Mouse (Mus musculus): ENCODE measurements around the gene Ube2c. TPM values are rescaled to one million over a fixed set of nuclear protein-coding genes. Genes with fewer than 3 reads are reported as not detected.
A peak's percentile ranks its signal among the peaks of the same experiment; 100 is the strongest.

The Ube2c gene
- polyA plus RNA-seq, 2 experiments: 465 to 533 TPM

DNA sequence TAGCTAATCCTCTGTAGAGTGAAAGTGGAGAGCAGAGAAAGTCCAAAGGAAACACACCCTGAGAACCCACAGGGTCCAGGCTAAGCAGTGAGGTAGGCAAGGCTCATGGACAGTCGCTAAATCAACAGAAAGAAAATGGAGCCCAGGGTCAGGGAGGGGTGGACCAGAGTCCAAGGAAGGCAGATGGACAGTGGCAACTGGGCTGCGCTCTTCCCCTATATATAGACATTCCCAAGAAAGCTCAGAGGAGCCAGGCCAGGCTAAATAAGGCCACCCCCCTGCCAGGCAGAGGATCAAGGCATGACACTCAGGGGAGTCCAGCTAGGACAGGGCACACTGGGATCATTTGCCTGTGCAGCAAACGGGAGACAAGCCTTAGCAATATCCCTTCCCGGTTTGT is 12.2 kb downstream of the Ube2c start:
- no peaks in the 10 kb centered on the region for H3K9me3 ChIP-seq (ENCODE audit: control insufficient read depth, low read length)
- DNase-seq (ENCODE audit: low read depth in 3 of 3, low spot score in 3 of 3): no peak
- no peak overlapping the region for H3K4me3 ChIP-seq (ENCODE audit: insufficient read depth in 1 of 2, low read depth in 2 of 2, low read length in 2 of 2)
- no peak for TF ChIP-seq EP300 (IDR thresholded peaks at IDR 0.05; ENCODE audit: low read depth)
- TF ChIP-seq CTCF (IDR thresholded peaks at IDR 0.05; ENCODE audit: low read depth): no peak
- no peak for ATAC-seq (ENCODE audit: insufficient read depth)
- no peak overlapping the region for H3K4me2 ChIP-seq (ENCODE audit: low read depth)
- H3K36me3 ChIP-seq (replicated peaks; ENCODE audit: control insufficient read depth, insufficient read depth, low read depth): no peaks in the 10 kb centered on the region
- no peak overlapping the region for H3K9ac ChIP-seq (replicated peaks)
- WGBS (ENCODE audit: insufficient replicate concordance): 56% methylated on average over 4 of the region's 4 CpGs
- H3K27ac ChIP-seq: no peak overlapping the region
- H3K27me3 ChIP-seq (ENCODE audit: control insufficient read depth, insufficient read depth, low read length): peaks cover 22% of the 10 kb centered on the region
- H3K4me1 ChIP-seq (replicated peaks; ENCODE audit: control insufficient read depth in 2 of 2, insufficient read depth in 2 of 2, low read length in 1 of 2): peaks cover 7 to 13% of the 10 kb centered on the region in 2 experiments

DNA sequence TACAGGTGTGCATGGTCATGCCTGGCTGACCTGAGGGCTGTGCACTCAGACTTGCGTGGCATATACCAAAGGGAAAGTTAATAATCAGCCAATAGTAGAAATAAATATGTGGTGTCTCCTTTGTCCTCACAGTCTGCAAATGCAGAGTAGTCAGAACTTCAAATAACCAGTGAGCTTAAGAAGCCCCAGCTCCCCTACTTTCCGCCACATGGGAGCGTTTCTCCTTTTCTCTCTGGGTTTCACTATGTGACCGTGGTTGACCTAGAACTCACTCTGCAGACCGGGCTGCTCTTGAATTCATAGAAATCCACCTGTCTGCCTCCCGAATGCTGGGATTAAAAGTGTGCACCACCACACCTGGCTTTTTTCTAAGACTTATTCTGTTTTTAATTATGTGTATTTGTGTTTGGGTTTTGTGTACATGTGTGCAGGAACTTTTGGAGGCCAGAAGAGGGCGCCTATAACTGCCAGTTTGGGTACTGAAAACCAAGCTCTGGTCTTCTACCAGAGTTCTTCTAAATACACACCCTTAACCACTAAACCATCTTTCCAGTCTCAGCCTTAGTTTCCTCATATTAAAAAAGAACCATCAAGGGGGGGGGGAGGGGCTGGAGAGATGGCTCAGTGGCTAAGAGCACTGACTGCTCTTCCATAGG is 14.4 kb downstream of the Ube2c start:
- no peaks in the 10 kb centered on the region for H3K9me3 ChIP-seq (ENCODE audit: control insufficient read depth, low read length)
- no peak for TF ChIP-seq EP300 (IDR thresholded peaks at IDR 0.05; ENCODE audit: low read depth)
- TF ChIP-seq CTCF (IDR thresholded peaks at IDR 0.05; ENCODE audit: low read depth): peak; percentile 44; the same call in 1 of the 2 replicates
- H3K4me1 ChIP-seq (replicated peaks; ENCODE audit: control insufficient read depth in 2 of 2, insufficient read depth in 2 of 2, low read length in 1 of 2): peaks cover 14 to 24% of the 10 kb centered on the region in 2 experiments
- ATAC-seq (ENCODE audit: insufficient read depth): no peak
- no peak overlapping the region for H3K9ac ChIP-seq (replicated peaks)
- DNase-seq (ENCODE audit: low read depth in 3 of 3, low spot score in 3 of 3): no peak
- H3K36me3 ChIP-seq (replicated peaks; ENCODE audit: control insufficient read depth, insufficient read depth, low read depth): no peaks in the 10 kb centered on the region
- H3K4me2 ChIP-seq (ENCODE audit: low read depth): no peak overlapping the region
- WGBS (ENCODE audit: insufficient replicate concordance): 63% methylated on average over 7 of the region's 7 CpGs
- no peak overlapping the region for H3K27ac ChIP-seq
- H3K27me3 ChIP-seq (ENCODE audit: control insufficient read depth, insufficient read depth, low read length): peaks cover 12% of the 10 kb centered on the region
- H3K4me3 ChIP-seq (ENCODE audit: insufficient read depth in 1 of 2, low read depth in 2 of 2, low read length in 2 of 2): no peak overlapping the region

DNA sequence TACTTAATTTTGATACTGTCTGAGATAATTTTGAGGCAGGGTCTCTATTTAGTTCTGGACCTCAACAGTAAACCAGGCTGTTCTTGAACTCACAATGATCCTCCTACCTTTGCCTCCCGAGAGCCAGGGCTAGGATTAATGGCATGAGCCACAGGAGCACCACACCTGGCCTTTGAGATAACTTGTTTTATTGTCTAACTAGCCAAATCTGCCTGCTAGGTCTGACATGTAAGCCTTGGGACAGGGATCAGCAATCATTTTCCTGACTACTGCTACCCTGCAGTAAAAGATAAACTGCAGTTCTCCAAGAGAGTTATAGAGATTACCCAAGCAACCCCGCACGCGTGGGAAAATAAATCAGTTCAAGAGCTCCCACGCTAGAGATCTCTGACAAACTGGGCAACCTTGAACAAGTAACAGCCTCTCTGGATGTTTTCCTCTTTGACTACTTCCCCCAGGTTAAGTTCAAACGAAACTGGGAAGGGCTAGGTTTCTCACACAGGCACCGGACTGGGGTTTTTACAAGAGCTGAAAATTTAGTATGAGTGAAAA is 15.2 kb downstream of the Ube2c start:
- peak overlapping the region; percentile 68 for H3K4me2 ChIP-seq (ENCODE audit: low read depth)
- ATAC-seq (ENCODE audit: insufficient read depth) (no peak), DNase-seq (ENCODE audit: low read depth in 3 of 3, low spot score in 3 of 3) (no peak)
- peak overlapping the region; percentile 47 to 56 for H3K4me3 ChIP-seq (ENCODE audit: insufficient read depth in 1 of 2, low read depth in 2 of 2, low read length in 2 of 2)
- no peak overlapping the region for H3K27ac ChIP-seq
- WGBS (ENCODE audit: insufficient replicate concordance): 5% methylated on average over 7 of the region's 7 CpGs
- TF ChIP-seq CTCF (IDR thresholded peaks at IDR 0.05; ENCODE audit: low read depth) (no peak), EP300 (IDR thresholded peaks at IDR 0.05; ENCODE audit: low read depth) (no peak)
- H3K9me3 ChIP-seq (ENCODE audit: control insufficient read depth, low read length): no peaks in the 10 kb centered on the region
- H3K4me1 ChIP-seq (replicated peaks; ENCODE audit: control insufficient read depth in 2 of 2, insufficient read depth in 2 of 2, low read length in 1 of 2): peaks cover 14 to 25% of the 10 kb centered on the region in 2 experiments
- peaks cover 7% of the 10 kb centered on the region for H3K27me3 ChIP-seq (ENCODE audit: control insufficient read depth, insufficient read depth, low read length)
- no peaks in the 10 kb centered on the region for H3K36me3 ChIP-seq (replicated peaks; ENCODE audit: control insufficient read depth, insufficient read depth, low read depth)
- peak overlapping the region; percentile 65 for H3K9ac ChIP-seq (replicated peaks)

DNA sequence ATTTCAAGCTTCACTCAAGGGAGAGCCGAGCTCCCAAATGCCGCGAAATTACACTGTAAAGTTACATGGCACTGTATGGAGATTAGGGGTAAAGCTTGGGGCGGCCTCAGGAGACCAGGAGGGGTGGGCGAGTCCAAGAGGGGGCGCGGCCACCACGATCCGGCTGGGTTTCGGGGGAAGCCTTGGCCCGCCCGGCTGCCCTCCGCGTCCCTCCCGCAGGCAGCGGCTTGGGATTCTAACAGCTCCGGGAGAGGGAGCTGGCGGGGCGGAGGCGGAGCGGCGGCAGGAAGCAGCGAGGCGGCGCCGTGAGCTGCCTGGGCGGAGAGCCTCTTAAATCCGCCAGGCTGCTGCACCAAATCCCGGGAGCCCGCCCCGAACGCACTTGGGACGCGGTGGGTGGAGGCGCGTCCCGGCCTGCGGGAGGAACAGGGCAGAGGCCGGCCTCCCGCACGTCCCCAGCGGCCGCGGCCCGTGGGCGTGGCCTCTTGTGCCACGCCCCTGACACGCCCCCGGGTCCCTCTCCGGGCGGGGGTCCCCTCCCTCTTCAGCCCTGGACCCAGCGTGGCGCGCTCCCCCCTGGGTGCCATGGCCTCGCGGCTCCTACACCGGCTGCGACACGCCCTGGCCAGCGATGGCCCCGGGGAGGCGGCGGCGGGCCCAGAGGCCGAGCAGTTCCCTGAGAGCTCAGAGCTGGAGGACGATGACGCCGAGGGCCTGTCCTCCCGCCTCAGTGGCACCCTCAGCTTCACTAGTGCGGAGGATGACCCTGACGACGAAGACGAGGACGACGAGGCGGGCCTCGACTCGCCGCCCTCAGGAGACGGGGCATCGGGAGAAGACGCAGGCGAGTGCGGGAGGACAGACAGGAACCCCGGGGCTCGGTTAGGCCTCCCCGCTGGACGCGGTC is 16.0 kb downstream of the Ube2c start, which contains the start of gene Snx21:
TSS of gene Snx21 (plus strand) at position 343 of the 907 bp plus-strand sequence.
- WGBS (ENCODE audit: insufficient replicate concordance): under 1% methylated on average over 77 of the region's 89 CpGs
- Histone ChIP-seq H3K4me2 (ENCODE audit: low read depth) (peak within 1 kb of the TSS; percentile 68), H3K4me3 (ENCODE audit: insufficient read depth in 1 of 2, low read depth in 2 of 2, low read length in 2 of 2) (peak within 1 kb of the TSS; percentile 47 to 56), H3K36me3 (replicated peaks; ENCODE audit: control insufficient read depth, insufficient read depth, low read depth) (no peaks in the 10 kb centered on the region), H3K4me1 (replicated peaks; ENCODE audit: control insufficient read depth in 2 of 2, insufficient read depth in 2 of 2, low read length in 1 of 2) (peaks cover 14 to 28% of the 10 kb centered on the region in 2 experiments), H3K9me3 (ENCODE audit: control insufficient read depth, low read length) (no peaks in the 10 kb centered on the region), H3K9ac (replicated peaks) (peak within 1 kb of the TSS; percentile 65), H3K27me3 (ENCODE audit: control insufficient read depth, insufficient read depth, low read length) (peaks cover 7% of the 10 kb centered on the region), H3K27ac (peak within 1 kb of the TSS; percentile 38)
- ATAC-seq (ENCODE audit: insufficient read depth) (peak; percentile 85), DNase-seq (ENCODE audit: low read depth in 3 of 3, low spot score in 3 of 3) (peak; percentile 62 to 74 (median 65))
- peak; percentile 58 for TF ChIP-seq CTCF (IDR thresholded peaks at IDR 0.05; ENCODE audit: low read depth)
- TF ChIP-seq EP300 (IDR thresholded peaks at IDR 0.05; ENCODE audit: low read depth): peak; percentile 7; the same call in 1 of the 2 replicates

Measured in liver, embryonic 14.5 days (tissue).